In genomic region chr1:180510442-180510841, GRCm38 (mm10) we compare ENCODE assay signal across 9 mouse cellular contexts. TPM values are rescaled to one million over a fixed set of nuclear protein-coding genes. Genes with fewer than 3 reads are reported as not detected.
A peak's percentile ranks its signal among the peaks of the same experiment; 100 is the strongest.
DNase-seq lines count a peak whose midpoint lies in the region; ATAC-seq and TF ChIP-seq lines count a peak whose summit lies in the region.
"Had no signal": no experiment of that assay in that cellular context is flagged by ENCODE, and none has a peak within 500 bp of the region (broad histone marks: within the 10 kb centered on the region; RNA-seq: fewer than 3 reads in every experiment).

No protein-coding gene starts in this region.

- no peak overlapping the region for H3K9ac ChIP-seq in kidney, embryonic 14.5 days (ENCODE audit: low read depth, low read length)
- H3K9ac ChIP-seq in liver, postnatal 0 days (replicated peaks): no peak overlapping the region
- no peak overlapping the region for H3K9ac ChIP-seq in intestine, embryonic 16.5 days (ENCODE audit: low read depth, low read length)

- no peak overlapping the region for H3K4me2 ChIP-seq in kidney, embryonic 14.5 days (replicated peaks; ENCODE audit: low read depth, low read length)
- no peak overlapping the region; the same call in 1 of the 2 replicates for H3K4me2 ChIP-seq in liver, postnatal 0 days (ENCODE audit: low read depth, low read length)
- H3K4me2 ChIP-seq in intestine, embryonic 16.5 days (ENCODE audit: low read depth, low read length): no peak overlapping the region

- TF ChIP-seq EP300 in liver, postnatal 0 days (IDR thresholded peaks at IDR 0.05; ENCODE audit: low read depth): no peak

- ATAC-seq in kidney, embryonic 14.5 days (ENCODE audit: low FRiP score, low TSS enrichment): peak; percentile 76
- ATAC-seq in liver, postnatal 0 days: no peak
- ATAC-seq in intestine, embryonic 16.5 days: no peak

- no peak for TF ChIP-seq CTCF in liver, postnatal 0 days (IDR thresholded peaks at IDR 0.05; ENCODE audit: low read depth)

- H3K4me3 ChIP-seq in kidney, embryonic 14.5 days (ENCODE audit: low read length): no peak overlapping the region
- no peak overlapping the region for H3K4me3 ChIP-seq in liver, postnatal 0 days (ENCODE audit: low read depth, low read length)
- no peak overlapping the region for H3K4me3 ChIP-seq in intestine, embryonic 16.5 days (ENCODE audit: low read length)

- DNase-seq in cerebellum, adult 18-20 months: peak; percentile 35
- no peak for DNase-seq in cerebellum, adult 9-10 months
- peak; percentile 15 for DNase-seq in CD4-positive helper T cell, adult 2 months (ENCODE audit: low read depth, low spot score)
- peak; percentile 27 for DNase-seq in liver, postnatal 0 days
- DNase-seq in splenic B cell, adult 2 months (ENCODE audit: low read depth, low spot score): peak; percentile 72
- DNase-seq in urinary bladder, adult 2 months (ENCODE audit: low spot score): no peak

- H3K36me3 ChIP-seq in kidney, embryonic 14.5 days (ENCODE audit: control insufficient read depth, insufficient read depth, low read length): no peaks in the 10 kb centered on the region
- no peaks in the 10 kb centered on the region for H3K36me3 ChIP-seq in liver, postnatal 0 days (replicated peaks; ENCODE audit: insufficient read depth, low read length)
- no peaks in the 10 kb centered on the region for H3K36me3 ChIP-seq in splenic B cell, adult 2 months (ENCODE audit: control insufficient read depth, insufficient read depth, low read length, poor library complexity, severe bottlenecking)
- no peaks in the 10 kb centered on the region for H3K36me3 ChIP-seq in intestine, embryonic 16.5 days (ENCODE audit: control insufficient read depth, insufficient read depth, low read length)

- peaks cover 9% of the 10 kb centered on the region for H3K4me1 ChIP-seq in kidney, embryonic 14.5 days (ENCODE audit: control insufficient read depth, insufficient read depth, low read length)
- no peaks in the 10 kb centered on the region for H3K4me1 ChIP-seq in liver, postnatal 0 days (ENCODE audit: insufficient read depth)
- H3K4me1 ChIP-seq in intestine, embryonic 16.5 days (ENCODE audit: control insufficient read depth, insufficient read depth, low read length): no peaks in the 10 kb centered on the region

- 28% methylated on average over 15 of the region's 15 CpGs for WGBS in kidney, embryonic 14.5 days
- 54% methylated on average over 15 of the region's 15 CpGs for WGBS in liver, postnatal 0 days (ENCODE audit: insufficient replicate concordance)
- 31% methylated on average over 15 of the region's 15 CpGs for WGBS in intestine, embryonic 16.5 days

- no peaks in the 10 kb centered on the region for H3K9me3 ChIP-seq in kidney, embryonic 14.5 days (ENCODE audit: control insufficient read depth, low read length)
- no peaks in the 10 kb centered on the region for H3K9me3 ChIP-seq in liver, postnatal 0 days (ENCODE audit: low read length)
- H3K9me3 ChIP-seq in intestine, embryonic 16.5 days (ENCODE audit: control insufficient read depth, low read length): no peaks in the 10 kb centered on the region

- no peaks in the 10 kb centered on the region for H3K27me3 ChIP-seq in kidney, embryonic 14.5 days (ENCODE audit: control insufficient read depth, insufficient read depth, low read length)
- no peaks in the 10 kb centered on the region for H3K27me3 ChIP-seq in liver, postnatal 0 days (ENCODE audit: insufficient read depth, low read length)
- no peaks in the 10 kb centered on the region for H3K27me3 ChIP-seq in splenic B cell, adult 2 months (ENCODE audit: control insufficient read depth, insufficient read depth, low read length, poor library complexity, severe bottlenecking)
- no peaks in the 10 kb centered on the region for H3K27me3 ChIP-seq in intestine, embryonic 16.5 days (replicated peaks; ENCODE audit: control insufficient read depth, insufficient read depth, low read length)

- H3K27ac ChIP-seq in kidney, embryonic 14.5 days (ENCODE audit: low read depth, low read length): no peak overlapping the region
- no peak overlapping the region for H3K27ac ChIP-seq in liver, postnatal 0 days (ENCODE audit: low read depth)
- no peak overlapping the region for H3K27ac ChIP-seq in intestine, embryonic 16.5 days (ENCODE audit: low read length)
- H3K27ac ChIP-seq: macrophage had no signal

RNA-seq across cellular contexts. Expression of gene Stum, which starts 27.1 kb away (rescaled TPM):
- 1.7 and 1.8 TPM in 2 replicates for polyA plus RNA-seq in kidney, embryonic 14.5 days (2014; fragmentation: Nextera tagmentation; extraction: Ambion mirVana)
- 0.02 and 0.07 TPM in 2 replicates for polyA plus RNA-seq in liver, postnatal 0 days (2015; fragmentation: Nextera tagmentation; extraction: Ambion mirVana)
- 71.6 and 86.2 TPM in 2 replicates for polyA plus RNA-seq in urinary bladder, adult 2 months (2012; rRNA removed)
- 1.2 and 1.4 TPM in 2 replicates for polyA plus RNA-seq in intestine, embryonic 16.5 days (2015; fragmentation: Nextera tagmentation; extraction: Ambion mirVana)

RNA-seq across cellular contexts. Expression of gene Parp1, which starts 58.3 kb away (rescaled TPM):
- 110 and 165 TPM in 2 replicates for polyA plus RNA-seq in kidney, embryonic 14.5 days (2014; fragmentation: Nextera tagmentation; extraction: Ambion mirVana)
- 18.9 and 23.3 TPM in 2 replicates for polyA plus RNA-seq in liver, postnatal 0 days (2015; fragmentation: Nextera tagmentation; extraction: Ambion mirVana)
- polyA plus RNA-seq in urinary bladder, adult 2 months (2012; rRNA removed): 43.7 and 45.7 TPM in 2 replicates
- 90.2 and 93.8 TPM in 2 replicates for polyA plus RNA-seq in intestine, embryonic 16.5 days (2015; fragmentation: Nextera tagmentation; extraction: Ambion mirVana)

Comparison
In these comparisons a context has a peak if more than half of its experiments do, and no peak if none do; other contexts are left out.
1. DNase-seq: peak in cerebellum, adult 18-20 months (2 of 2), CD4-positive helper T cell, adult 2 months (single experiment), liver, postnatal 0 days (single experiment) and splenic B cell, adult 2 months (single experiment); none in cerebellum, adult 9-10 months (single experiment) and urinary bladder, adult 2 months (single experiment).
2. RNA of gene Stum, which starts 27.1 kb away (polyA plus RNA-seq): 71.6 to 86.2 TPM in urinary bladder, adult 2 months; 1.7 to 1.8 TPM in kidney, embryonic 14.5 days, 1.2 to 1.4 TPM in intestine, embryonic 16.5 days and 0.02 to 0.07 TPM in liver, postnatal 0 days; every median in the first group is over 10 times any median in the second.